Mouse (Mus musculus) liver, postnatal 0 days (tissue): Measurements from ENCODE around the gene Slc24a3.

Source experiments
- CTCF ChIP-seq: sonication (generic); IDR thresholded peaks from 2 replicates; pipeline ENCODE4 v1.5.1; 2016; ENCODE audit warnings: antibody characterized with exemption, low read depth
- EP300 ChIP-seq: IDR thresholded peaks from 2 replicates; pipeline ENCODE4 v1.6.1; 2016; ENCODE audit warnings: antibody characterized with exemption, low read depth, mild to moderate bottlenecking

- TF ChIP-seq EP300 (no peak), CTCF (no peak)
Observed at GRCm38 (mm10) chr2:145150821-145151220, 16.7 kb upstream of the Slc24a3 start.
